Mouse (Mus musculus) embryonic fibroblast, embryonic 13.5 days (primary cell): ENCODE measurements at regions not wholly inside any gene's neighbourhood (a gene's known extent, or its start where the extent isn't known, plus 50 kb on each side); places are given as distances from the start of the nearest gene placed in this dataset.

Experiments
- CTCF ChIP-seq: IDR thresholded peaks from 2 replicates; pipeline ENCODE4 v1.5.1; 2011; ENCODE audit warnings: mild to moderate bottlenecking, control low read depth, low read length, moderate library complexity, borderline replicate concordance; ENCODE audit not compliant: insufficient read depth
- POLR2A ChIP-seq: IDR thresholded peaks from 2 replicates; pipeline ENCODE4 v1.6.1; 2011; ENCODE audit warnings: low read depth, mild to moderate bottlenecking, control low read depth, low read length, moderate library complexity

DNA sequence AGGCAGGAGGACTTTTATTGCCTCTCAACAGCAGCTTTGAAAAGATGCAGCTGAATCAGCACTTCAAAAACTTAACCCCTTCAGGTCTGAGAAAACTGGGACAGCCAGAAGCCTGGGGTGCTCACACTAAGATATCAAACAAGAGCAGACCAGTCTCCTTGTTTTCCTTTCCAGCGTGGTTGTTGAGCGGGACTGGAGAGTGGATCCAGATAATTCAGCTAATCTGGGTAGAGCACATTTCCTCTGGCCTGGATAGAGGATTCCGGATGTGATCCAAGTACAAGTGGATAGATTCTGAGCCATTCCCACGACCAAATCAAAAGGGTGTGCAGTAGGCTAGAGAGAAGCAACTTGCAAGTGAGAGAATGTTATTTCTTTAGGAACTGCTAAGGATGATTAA is 68.7 kb upstream of the Pum3 start:
- TF ChIP-seq CTCF (no peak), POLR2A (no peak)
